9 mouse cellular contexts compared by ENCODE assay signal in genomic region chr2:103583316-103583715, GRCm38 (mm10). TPM values are rescaled to one million over a fixed set of nuclear protein-coding genes. Genes with fewer than 3 reads are reported as not detected.
DNase-seq lines count a peak whose midpoint lies in the region; ATAC-seq and TF ChIP-seq lines count a peak whose summit lies in the region.
"Had no signal": no experiment of that assay in that cellular context is flagged by ENCODE, and none has a peak within 500 bp of the region (broad histone marks: within the 10 kb centered on the region; RNA-seq: fewer than 3 reads in every experiment).

No protein-coding gene starts in this region.

- peak; percentile 22; the same call in 1 of the 2 replicates for TF ChIP-seq CTCF in lung, postnatal 0 days (IDR thresholded peaks at IDR 0.05)

- peaks cover 11% of the 10 kb centered on the region; the same call in 1 of the 2 replicates for H3K4me1 ChIP-seq in lung, postnatal 0 days (ENCODE audit: insufficient read depth, low read depth, low read length)
- H3K4me1 ChIP-seq: forebrain, embryonic 12.5 days had no signal

- H3K9me3 ChIP-seq in lung, postnatal 0 days (ENCODE audit: low read length) = no peaks in the 10 kb centered on the region
- H3K9me3 ChIP-seq: forebrain, embryonic 12.5 days had no signal

- WGBS in lung, postnatal 0 days = 47% methylated on average over 3 of the region's 3 CpGs

- H3K36me3 ChIP-seq in lung, postnatal 0 days (ENCODE audit: insufficient read depth, low read length) = no peaks in the 10 kb centered on the region
- H3K36me3 ChIP-seq: forebrain, embryonic 12.5 days had no signal

- no peaks in the 10 kb centered on the region for H3K27me3 ChIP-seq in lung, postnatal 0 days (replicated peaks; ENCODE audit: insufficient read depth, low read length)
- H3K27me3 ChIP-seq: forebrain, embryonic 12.5 days had no signal

- no peak overlapping the region for H3K4me2 ChIP-seq in lung, postnatal 0 days (replicated peaks; ENCODE audit: low read depth, low read length)
- H3K4me2 ChIP-seq: forebrain, embryonic 12.5 days had no signal

- peak; percentile 74 for DNase-seq in adrenal gland, adult 8-10 months
- no peak for DNase-seq in adrenal gland, adult 18-20 months (ENCODE audit: low spot score in 2 of 2)
- peak; percentile 77 for DNase-seq in 416B (ENCODE audit: low read depth)
- DNase-seq in adrenal gland, postnatal 36 days = peak; percentile 53 to 56
- DNase-seq in lung, postnatal 0 days (ENCODE audit: low spot score) = peak; percentile 89
- no peak for DNase-seq in cerebellum, postnatal 36 days
- DNase-seq in spleen, postnatal 4 days (ENCODE audit: low spot score in 2 of 2) = no peak
- no peak for DNase-seq in urinary bladder, adult 2 months (ENCODE audit: low spot score)

- H3K4me3 ChIP-seq in lung, postnatal 0 days (ENCODE audit: low read depth, low read length) = no peak overlapping the region
- H3K4me3 ChIP-seq: forebrain, embryonic 12.5 days had no signal

- peak; percentile 83 for ATAC-seq in lung, postnatal 0 days

- H3K9ac ChIP-seq in lung, postnatal 0 days (replicated peaks; ENCODE audit: low read depth) = no peak overlapping the region
- H3K9ac ChIP-seq: forebrain, embryonic 12.5 days had no signal

- no peak overlapping the region for H3K27ac ChIP-seq in lung, postnatal 0 days (ENCODE audit: low read length)
- H3K27ac ChIP-seq: forebrain, embryonic 12.5 days had no signal

- peak; percentile 70 for TF ChIP-seq EP300 in lung, postnatal 0 days (IDR thresholded peaks at IDR 0.05)

RNA-seq across cellular contexts. Expression of gene Abtb2, which starts 17.2 kb away (rescaled TPM):
- 10 to 100 TPM in 3 of 4 experiments, 1 to 10 TPM in 1; 8.8 to 57.0 (median 24.5) TPM for total RNA-seq in adrenal gland, adult 8-10 months (2022)
- 10 to 100 TPM; 17.3 to 74.9 TPM for total RNA-seq in adrenal gland, adult 18-20 months (2021)
- total RNA-seq in adrenal gland, postnatal 36 days (2021) = 10 to 100 TPM; 33.4 to 51.6 TPM
- 3.6 and 4.5 TPM in 2 replicates for polyA plus RNA-seq in lung, postnatal 0 days (2015; fragmentation: Nextera tagmentation; extraction: Ambion mirVana)
- polyA plus RNA-seq in urinary bladder, adult 2 months (2012; rRNA removed) = 4.2 and 4.3 TPM in 2 replicates

Comparison
In these comparisons a context has a peak if more than half of its experiments do, and no peak if none do; other contexts are left out.
1. DNase-seq: peak in adrenal gland, adult 8-10 months (single experiment), 416B (single experiment), adrenal gland, postnatal 36 days (2 of 2) and lung, postnatal 0 days (single experiment); none in adrenal gland, adult 18-20 months (0 of 2), cerebellum, postnatal 36 days (0 of 2), spleen, postnatal 4 days (0 of 2) and urinary bladder, adult 2 months (single experiment).